Mouse (Mus musculus): ENCODE measurements around the gene Ppp1r2.

DNA sequence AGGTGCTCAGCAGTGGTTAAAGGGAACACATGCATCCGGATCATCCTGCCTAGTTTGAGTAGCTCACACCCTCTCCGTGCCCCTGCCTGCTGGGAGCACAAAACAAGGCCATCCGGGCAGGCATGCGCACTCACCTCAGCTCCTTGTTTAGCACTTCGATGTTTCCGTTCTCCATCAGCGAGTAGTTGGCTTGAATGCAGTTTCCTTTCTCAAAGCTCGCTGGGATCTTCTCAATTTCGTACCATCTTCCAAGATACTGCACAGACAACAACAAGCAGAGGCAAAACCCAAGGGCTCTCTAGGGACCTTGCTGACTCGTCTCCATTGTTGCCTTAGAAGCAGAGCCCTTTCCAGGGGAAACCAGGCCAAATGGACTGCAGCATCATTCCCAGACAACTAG is 28.2 kb upstream of the Ppp1r2 start:
- TF ChIP-seq CTCF (IDR thresholded peaks at IDR 0.05; ENCODE audit: control insufficient read depth, insufficient read depth, insufficient replicate concordance, low read depth, low read length) (no peak), POLR2A (IDR thresholded peaks at IDR 0.05; ENCODE audit: control insufficient read depth, low read depth, low read length) (no peak)
